Mouse (Mus musculus) Patski (cell line): ENCODE data around the gene Foxd4. TPM values are rescaled to one million over a fixed set of nuclear protein-coding genes. Genes with fewer than 3 reads are reported as not detected.
A peak's percentile ranks its signal among the peaks of the same experiment; 100 is the strongest.
"Not testable (repeated sequence)": the region's sequence is repeated elsewhere in the genome, so short reads cannot be mapped to it uniquely, and the experiment has no call there.

ENCODE experiments used
- ATAC-seq: fragments of 100-300 bp; one replicate; pipeline ENCODE4 v1.8.0; 2021
- CTCF ChIA-PET: fragments of 350-600 bp; sonication (Branson Sonifier 250); formaldehyde crosslinking; loops from one replicate; lab custom pipeline; 2022; ENCODE audit warnings: inconsistent platforms; lab: Charles Lee
- POLR2A ChIA-PET: fragments of 350-600 bp; sonication (Branson Sonifier 250); formaldehyde crosslinking; loops from one replicate; lab custom pipeline; 2022; ENCODE audit warnings: antibody characterized with exemption, inconsistent platforms; lab: Charles Lee
- DNase-seq: peaks from one replicate; pipeline ENCODE4 v3.0.0-alpha.2; 2011; ENCODE audit warnings: low read depth, low spot score
- H3K27me3 ChIP-seq: fragments of 371-371 bp; one replicate; pipeline ENCODE4 v1.5.1; 2021
- CTCF ChIP-seq: fragments of 100-300 bp; IDR thresholded peaks from one replicate; pipeline ENCODE4 v1.5.1; 2021
- in situ Hi-C: fragments of 300-500 bp; cut with MboI; formaldehyde crosslinking; loops from 3 replicates; pipeline ENCODE4 v1.11.1; 2018; ENCODE audit warnings: low pct_unique_long_range_greater_than_20kb, mixed read lengths
- polyA plus RNA-seq: library from polyadenylated mRNA; unstranded; gene quantifications from one replicate; pipeline ENCODE4 v1.2.3, GENCODE M21; 2021

Foxd4 gene
- polyA plus RNA-seq, 1 experiment from 2014 or later: 0.08 TPM

GRCm38 (mm10) chr19:24899578-24900544 is 1.1 kb downstream of the Foxd4 start:
- ChIA-PET CTCF (interaction anchor here (1.6 kb wide), 1 partner anchor 24 kb away, joined by 6 read pairs; no protein-coding TSS in a partner anchor), POLR2A (no interaction called here)
- no peak for TF ChIP-seq CTCF
- H3K27me3 ChIP-seq: peaks cover 88% of the 10 kb centered on the region
- in situ Hi-C loops: no loop called here
- ATAC-seq: peak; percentile 21
- DNase-seq: no peak

GRCm38 (mm10) chr19:24898737-24899577 is 2.0 kb downstream of the Foxd4 start:
- in situ Hi-C loops: no loop called here
- no peak for ATAC-seq
- DNase-seq: no peak
- POLR2A ChIA-PET: no interaction called here
- CTCF ChIA-PET: no interaction called here
- no peak for TF ChIP-seq CTCF
- peaks cover 89% of the 10 kb centered on the region for H3K27me3 ChIP-seq

GRCm38 (mm10) chr19:24897896-24898736 is 2.9 kb downstream of the Foxd4 start:
- H3K27me3 ChIP-seq: peaks cover 89% of the 10 kb centered on the region
- DNase-seq (no peak), ATAC-seq (no peak)
- in situ Hi-C loops: no loop called here
- ChIA-PET POLR2A (interaction anchor here (0.7 kb wide), 1 partner anchor 339 kb away, joined by 3 read pairs; no protein-coding TSS in a partner anchor), CTCF (no interaction called here)
- no peak for TF ChIP-seq CTCF

GRCm38 (mm10) chr19:24897006-24897895 is 3.7 kb downstream of the Foxd4 start:
- no peak for DNase-seq
- in situ Hi-C loops: no loop called here
- peaks cover 89% of the 10 kb centered on the region for H3K27me3 ChIP-seq
- no peak for ATAC-seq
- CTCF ChIA-PET: no interaction called here
- TF ChIP-seq CTCF: no peak
- POLR2A ChIA-PET: no interaction called here

- in situ Hi-C loops: no loop called here
- POLR2A ChIA-PET: no interaction called here
- DNase-seq (no peak), ATAC-seq (no peak)
- CTCF ChIA-PET: no interaction called here
- peaks cover 83% of the 10 kb centered on the region for H3K27me3 ChIP-seq
- no peak for TF ChIP-seq CTCF
Measured at GRCm38 (mm10) chr19:24896536-24896935, 4.5 kb downstream of the Foxd4 start.

- in situ Hi-C loops: no loop called here
- no peak for DNase-seq
- ChIA-PET POLR2A (interaction anchor here (0.6 kb wide), 1 partner anchor 632 kb away, joined by 3 read pairs; no protein-coding TSS in a partner anchor), CTCF (interaction anchor here (1.5 to 2.9 kb wide), 5 partner anchors 16 to 585 kb away, joined by 3 to 20 read pairs (median 6); no protein-coding TSS in a partner anchor)
- H3K27me3 ChIP-seq: peaks cover 33% of the 10 kb centered on the region
- no peak for ATAC-seq
- no peak for TF ChIP-seq CTCF
Measured at GRCm38 (mm10) chr19:24886888-24887287, 14.1 kb downstream of the Foxd4 start.

GRCm38 (mm10) chr19:24885504-24885903 is 15.5 kb downstream of the Foxd4 start:
- ChIA-PET POLR2A (no interaction called here), CTCF (interaction anchor here (0.8 to 3.0 kb wide), 15 partner anchors 8 to 592 kb away, joined by 3 to 20 read pairs (median 4); no protein-coding TSS in a partner anchor)
- ATAC-seq (peak; percentile 77), DNase-seq (peak; percentile 15)
- in situ Hi-C loops: no loop called here
- peak; percentile 86 for TF ChIP-seq CTCF
- peaks cover 26% of the 10 kb centered on the region for H3K27me3 ChIP-seq

GRCm38 (mm10) chr19:24881237-24881636 is 19.8 kb downstream of the Foxd4 start:
- no peak for DNase-seq
- no peak for ATAC-seq
- in situ Hi-C loops: no loop called here
- no peak for TF ChIP-seq CTCF
- CTCF ChIA-PET: no interaction called here
- H3K27me3 ChIP-seq: peaks cover 10% of the 10 kb centered on the region
- POLR2A ChIA-PET: interaction anchor here (0.6 kb wide), 1 partner anchor 831 kb away, joined by 3 read pairs; no protein-coding TSS in a partner anchor

- CTCF ChIA-PET: not testable (repeated sequence)
Measured at GRCm38 (mm10) chr19:24875129-24875870, 25.7 kb downstream of the Foxd4 start, which contains the start of gene Gm10053. Gene Gm10053, plus strand, starts transcription at chr19:24875686.

More at GRCm38 (mm10) chr19:24875129-24875870, 25.7 kb downstream of the Foxd4 start, which contains the start of gene Gm10053:
- DNase-seq, in situ Hi-C loops, ATAC-seq: not testable (repeated sequence)
- POLR2A ChIA-PET: interaction anchor here (0.8 kb wide), 1 partner anchor 265 kb away, joined by 9 read pairs; no protein-coding TSS in a partner anchor
- H3K27me3 ChIP-seq: peaks cover 10% of the 10 kb centered on the region
